Comparison of ENCODE assay signal across 1 mouse cellular context in the genomic region with DNA sequence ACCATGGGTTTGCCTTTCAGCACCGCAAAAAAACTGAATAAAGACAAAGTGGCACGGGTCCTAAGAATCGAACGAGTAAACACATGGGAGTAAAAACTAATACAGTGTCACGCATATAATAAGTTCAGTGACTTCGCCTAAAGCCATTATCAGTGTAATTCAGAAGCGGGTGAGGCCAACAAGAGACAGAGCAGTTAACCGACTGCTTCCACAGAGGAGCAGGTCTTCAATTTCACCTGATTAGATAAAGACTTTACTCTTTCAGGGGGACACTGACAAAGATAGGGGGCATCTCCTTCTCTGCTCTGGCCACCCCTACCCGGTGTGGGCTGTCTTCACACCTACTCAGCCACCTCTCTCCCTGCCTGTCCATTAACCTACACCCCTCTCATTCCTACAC.
TF ChIP-seq lines count a peak whose summit lies in the region.

No protein-coding gene starts in this region.

TF ChIP-seq in MEL, 35 proteins besides CTCF, POLR2A, EP300 and RAD21 (continued from another document):
- TF ChIP-seq POLR2AphosphoS2 (IDR thresholded peaks at IDR 0.05; ENCODE audit: low read length) = 0 out of 2 replicates have a peak, but pooled peaks have one; percentile 17
- TF ChIP-seq USF1 (IDR thresholded peaks at IDR 0.05; ENCODE audit: low read depth, low read length) = no peak
- no peak for TF ChIP-seq SMC3 (IDR thresholded peaks at IDR 0.05; ENCODE audit: low read depth, low read length)
- TF ChIP-seq MAZ (IDR thresholded peaks at IDR 0.05; ENCODE audit: low read depth, low read length) = peak; percentile 35; the same call in 1 of the 2 replicates
- TF ChIP-seq GATA1 (IDR thresholded peaks at IDR 0.05; ENCODE audit: low read depth, low read length) = peak; percentile 90
- peak; percentile 71 for TF ChIP-seq MYC (IDR thresholded peaks at IDR 0.05; ENCODE audit: low read depth, low read length)
- peak; percentile 35; the same call in 1 of the 2 replicates for TF ChIP-seq MAX (IDR thresholded peaks at IDR 0.05; ENCODE audit: low read length)
- TF ChIP-seq ZMIZ1 (IDR thresholded peaks at IDR 0.05; ENCODE audit: low read depth, low read length) = peak; percentile 68
- peak; percentile 91 for TF ChIP-seq SIN3A (IDR thresholded peaks at IDR 0.05; ENCODE audit: low read length)
- peak; percentile 96 for TF ChIP-seq MYB (IDR thresholded peaks at IDR 0.05; ENCODE audit: low read depth, low read length)
- peak; percentile 86 for TF ChIP-seq TCF12 (IDR thresholded peaks at IDR 0.05; ENCODE audit: low read depth, low read length)
- TF ChIP-seq TAL1 (IDR thresholded peaks at IDR 0.05; ENCODE audit: low read length) = peak; percentile 52
- peak; percentile 76 for TF ChIP-seq ETS1 (IDR thresholded peaks at IDR 0.05; ENCODE audit: low read depth, low read length)
- TF ChIP-seq GABPA (IDR thresholded peaks at IDR 0.05; ENCODE audit: low read depth, low read length) = no peak
- peak; percentile 90 for TF ChIP-seq TBP (IDR thresholded peaks at IDR 0.05; ENCODE audit: low read depth, low read length)
